Mouse (Mus musculus) right cerebral cortex, postnatal 4 days (tissue): ENCODE data around the gene Stag1.

ENCODE experiments used
- DNase-seq: peaks from one replicate; pipeline ENCODE4 v3.0.0-alpha.2; 2022

The Stag1 gene

DNA sequence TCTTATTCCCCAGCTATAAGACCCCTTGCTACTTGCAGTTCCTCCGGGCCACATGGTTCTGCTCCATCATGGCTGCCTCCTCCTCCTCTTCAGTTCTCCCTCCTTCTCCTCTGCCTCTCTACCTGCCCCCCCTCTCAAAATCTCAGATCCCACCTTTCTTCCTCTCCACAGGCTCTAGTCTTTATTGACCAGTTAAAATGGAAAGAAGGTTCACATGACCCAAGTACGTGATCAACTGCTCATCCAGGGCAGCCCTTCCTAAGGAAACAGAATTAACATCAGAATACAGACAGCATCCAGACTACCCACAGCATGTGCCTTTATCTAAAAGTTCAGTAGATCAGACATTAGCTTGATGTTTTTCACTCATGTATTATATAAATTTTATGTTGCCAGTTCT, 371.9 kb downstream of the Stag1 start:
- DNase-seq = no peak

DNA sequence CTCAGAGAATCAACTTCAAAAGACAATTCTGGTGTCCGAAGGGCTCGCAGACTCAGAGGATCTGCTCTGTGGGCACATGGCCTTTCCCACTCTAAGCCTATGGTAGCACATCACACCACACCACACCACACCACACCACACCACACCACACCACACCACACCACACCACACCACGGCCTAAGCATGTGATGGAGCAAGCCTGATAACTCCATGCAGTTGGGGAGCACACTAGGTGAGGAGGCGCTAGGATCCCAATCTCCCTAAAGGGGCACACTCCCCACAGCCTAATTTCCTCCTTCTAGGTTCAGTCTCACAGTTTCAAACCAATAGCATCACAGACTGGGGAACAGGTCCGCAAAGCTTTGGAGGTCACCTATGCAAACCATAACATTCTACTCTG, 381.1 kb downstream of the Stag1 start:
- no peak for DNase-seq

DNA sequence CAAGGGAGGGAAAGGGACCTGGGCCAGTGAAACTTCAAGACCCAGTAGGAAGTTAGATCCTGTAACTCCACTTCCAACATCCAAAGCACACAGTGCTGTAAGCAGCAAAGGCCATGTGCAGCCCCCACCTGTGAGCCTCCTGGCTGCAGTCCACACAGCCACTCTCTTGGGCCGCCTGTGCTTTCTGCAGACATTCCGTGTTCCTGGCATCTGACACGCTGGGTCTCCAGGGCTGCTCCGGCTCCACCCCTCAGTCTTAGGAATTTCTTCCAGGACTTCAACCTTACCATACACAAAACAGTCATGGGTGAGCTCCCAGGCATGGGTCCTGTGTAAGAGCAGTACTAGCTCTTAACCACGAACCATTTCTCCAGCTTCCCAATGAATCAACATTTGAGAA, 381.7 kb downstream of the Stag1 start:
- DNase-seq = no peak

DNA sequence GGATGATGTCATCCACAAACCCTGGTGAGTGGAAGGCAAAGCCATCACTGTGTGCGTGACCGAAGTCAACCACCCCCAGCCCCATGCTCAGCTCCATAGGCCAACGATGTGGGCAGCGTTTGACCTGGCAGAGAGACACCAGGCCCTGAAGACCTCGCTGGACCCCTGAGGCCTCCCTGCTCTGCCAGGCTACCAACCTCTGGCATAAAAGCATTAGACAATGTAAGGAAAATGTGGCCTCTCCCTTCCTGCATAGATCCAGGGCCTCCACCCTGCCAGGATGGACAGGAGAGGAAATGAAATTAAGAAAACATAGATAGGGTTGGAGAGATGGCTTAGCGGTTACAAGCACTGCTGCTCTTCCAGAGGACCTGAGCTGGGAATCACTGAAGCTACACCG, 385.2 kb downstream of the Stag1 start:
- no peak for DNase-seq

DNA sequence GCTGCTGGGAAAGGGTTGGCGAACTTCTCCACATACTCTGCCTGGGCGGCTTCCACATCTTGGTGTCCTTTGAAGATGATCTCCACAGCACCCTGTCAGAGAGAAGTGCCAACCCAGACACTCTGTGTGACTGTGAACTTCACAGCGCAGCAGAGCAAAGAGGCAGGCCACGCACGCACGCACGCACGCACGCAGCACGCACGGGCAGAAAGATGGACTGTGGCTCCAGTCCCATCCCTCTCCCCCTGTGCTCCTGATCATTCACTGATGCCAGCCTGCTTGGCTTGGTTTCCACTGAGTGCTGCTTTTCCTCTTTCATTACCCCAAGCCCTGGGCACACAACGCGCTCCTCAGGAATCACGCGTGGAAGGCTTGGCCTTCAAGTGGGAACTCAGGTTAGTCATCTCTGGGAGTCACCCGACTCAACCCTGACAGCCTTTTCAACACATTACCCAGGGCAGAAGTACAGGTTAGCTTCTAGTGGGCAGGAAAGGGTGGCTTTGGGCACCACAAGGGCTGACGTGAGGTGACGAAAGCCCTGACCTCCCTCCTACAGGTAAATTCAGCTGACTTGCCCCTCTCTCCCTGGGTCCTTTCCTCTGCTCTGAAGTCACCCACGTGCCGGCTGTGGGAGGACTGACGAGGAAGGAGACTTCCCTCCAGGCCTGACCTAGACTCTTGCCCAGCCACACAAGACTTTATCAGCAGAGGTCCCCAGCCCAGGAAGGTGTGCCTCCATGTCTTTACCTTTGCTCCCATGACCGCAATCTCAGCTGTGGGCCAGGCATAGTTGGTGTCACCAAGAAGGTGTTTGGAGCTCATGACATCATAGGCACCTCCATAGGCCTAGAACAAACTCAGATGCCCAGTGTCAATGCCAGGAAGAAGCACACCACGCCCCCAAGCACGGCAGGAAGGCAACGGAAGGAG, 387.0 kb downstream of the Stag1 start:
- DNase-seq = no peak

DNA sequence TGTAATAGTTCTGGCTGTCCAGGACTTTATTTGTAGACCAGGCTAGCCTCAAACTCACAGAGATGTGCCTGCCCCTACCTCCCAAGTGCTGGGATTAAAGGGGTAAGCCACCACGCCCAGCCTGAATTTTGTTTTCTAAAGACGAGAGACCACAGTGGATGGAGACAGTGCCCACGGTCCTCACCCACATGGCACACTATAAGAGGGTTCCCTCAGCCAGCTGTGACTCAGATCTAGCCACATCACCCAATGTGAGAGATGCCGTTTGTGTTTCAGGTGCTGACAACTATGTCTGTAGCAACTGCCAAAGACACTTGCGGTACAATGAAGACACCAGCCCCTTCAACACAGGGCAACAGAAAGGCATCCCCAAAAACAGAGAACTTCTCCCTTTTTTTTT, 389.4 kb downstream of the Stag1 start:
- no peak for DNase-seq

DNA sequence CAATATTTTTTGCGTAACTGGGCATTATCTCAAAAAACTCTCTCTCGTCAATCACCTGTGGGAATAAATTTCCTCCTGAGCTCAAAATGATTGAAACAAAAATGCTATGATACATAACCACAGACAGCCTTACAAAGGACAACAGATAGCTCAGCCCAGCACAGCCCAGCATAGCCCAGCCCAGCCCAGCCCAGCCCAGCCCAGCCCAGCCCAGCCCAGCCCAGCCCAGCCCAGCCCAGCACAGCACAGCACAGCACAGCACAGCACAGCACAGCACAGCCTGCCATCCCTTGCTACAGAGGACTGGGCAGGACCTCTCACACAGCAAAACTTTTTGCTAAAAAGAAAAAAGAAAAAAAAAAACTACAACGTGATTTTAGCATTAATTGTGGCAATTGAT, 390.3 kb downstream of the Stag1 start:
- no peak for DNase-seq

DNA sequence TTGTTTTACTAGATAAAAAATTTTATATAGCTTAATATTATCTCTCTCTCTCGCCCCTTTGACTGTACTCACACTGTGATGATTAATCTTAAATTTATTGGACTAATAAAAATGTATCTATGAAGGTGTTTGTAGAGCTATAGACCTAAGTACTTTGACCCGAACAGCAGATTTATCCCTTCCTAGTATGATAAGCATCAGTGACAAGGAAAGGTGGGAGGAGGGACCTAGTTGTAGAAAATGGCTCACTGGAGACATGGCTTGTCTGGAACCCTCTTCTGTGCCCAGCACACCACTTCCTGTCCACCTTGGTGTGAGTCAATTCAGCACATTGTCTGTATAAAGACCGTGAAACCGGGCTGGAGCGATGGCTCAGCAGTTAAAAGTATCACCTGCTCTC, 393.0 kb downstream of the Stag1 start:
- no peak for DNase-seq

DNA sequence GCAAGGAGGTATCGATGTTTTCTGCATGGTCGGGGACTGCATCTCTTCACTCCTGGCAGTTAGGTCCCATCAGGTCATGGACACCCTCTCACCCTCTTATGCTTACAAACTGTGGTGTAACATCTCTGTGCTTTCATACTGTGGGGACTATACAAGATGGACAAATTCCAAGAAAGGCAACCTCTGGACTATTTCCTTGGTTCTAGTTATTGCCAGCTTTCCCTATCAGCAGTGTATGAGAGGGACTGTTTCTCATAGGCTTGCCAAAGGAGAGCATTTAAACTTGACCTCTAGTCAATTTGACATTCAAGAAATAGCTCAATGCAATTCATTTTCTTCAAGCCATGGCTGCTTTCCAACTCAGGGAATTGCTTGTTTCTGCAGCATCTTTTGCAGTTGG, 393.7 kb downstream of the Stag1 start:
- no peak for DNase-seq

DNA sequence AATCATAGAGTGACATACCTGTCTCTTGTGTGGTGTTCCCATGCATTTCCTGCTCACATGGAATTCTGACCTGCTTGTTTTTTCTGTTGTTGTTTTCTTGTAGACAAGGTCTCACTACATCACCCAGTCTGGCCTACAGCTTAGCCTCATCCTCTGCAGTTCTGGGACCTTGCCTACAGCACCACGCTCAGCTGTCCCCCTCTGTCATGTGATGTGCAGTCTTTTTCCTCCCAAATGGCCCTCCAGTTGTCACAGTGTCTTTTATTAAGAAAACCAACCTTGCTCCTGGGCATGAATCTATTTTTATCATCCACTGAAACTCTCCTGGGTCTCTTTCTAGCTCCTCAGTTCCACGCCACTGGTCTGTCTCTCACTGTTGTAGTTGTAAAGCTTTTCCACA, 394.6 kb downstream of the Stag1 start:
- DNase-seq = no peak

DNA sequence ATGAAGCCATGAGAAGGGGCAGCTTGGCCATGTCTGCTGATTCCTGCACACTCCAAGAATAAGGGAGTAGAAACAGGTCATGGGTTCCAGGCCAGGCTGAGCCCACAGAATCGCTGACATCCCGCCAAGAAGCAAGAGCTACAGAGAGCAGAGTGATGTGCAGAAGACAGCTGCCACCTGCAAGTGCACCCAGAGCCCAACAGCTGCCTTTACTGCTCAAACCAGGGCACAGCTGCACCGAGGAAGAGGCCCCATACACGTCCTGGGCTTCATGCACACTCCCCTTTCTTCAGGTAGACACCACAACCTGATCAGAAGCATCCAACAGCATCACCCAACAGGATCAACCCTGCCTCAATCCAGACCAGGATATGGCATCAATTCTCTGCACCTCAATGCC, 396.3 kb downstream of the Stag1 start:
- no peak for DNase-seq

DNA sequence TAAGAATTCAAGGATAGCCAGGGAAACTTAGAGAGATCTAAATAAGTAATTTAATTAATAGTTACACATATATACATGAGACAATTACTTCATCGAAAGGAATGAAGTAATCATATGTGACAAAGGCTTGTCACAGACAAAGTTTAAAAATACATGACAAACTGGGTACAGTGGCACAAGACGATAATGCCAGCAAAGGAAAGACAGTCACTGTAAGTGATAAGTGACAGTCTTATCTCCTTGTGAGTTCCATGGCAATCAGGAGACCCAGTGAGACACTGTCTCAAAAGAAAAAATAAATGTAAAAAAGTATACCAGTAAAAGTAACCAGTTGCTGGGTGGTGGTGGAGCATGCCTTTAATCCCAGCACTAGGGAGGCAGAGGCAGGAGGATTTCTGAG, 399.5 kb downstream of the Stag1 start:
- DNase-seq = no peak

DNA sequence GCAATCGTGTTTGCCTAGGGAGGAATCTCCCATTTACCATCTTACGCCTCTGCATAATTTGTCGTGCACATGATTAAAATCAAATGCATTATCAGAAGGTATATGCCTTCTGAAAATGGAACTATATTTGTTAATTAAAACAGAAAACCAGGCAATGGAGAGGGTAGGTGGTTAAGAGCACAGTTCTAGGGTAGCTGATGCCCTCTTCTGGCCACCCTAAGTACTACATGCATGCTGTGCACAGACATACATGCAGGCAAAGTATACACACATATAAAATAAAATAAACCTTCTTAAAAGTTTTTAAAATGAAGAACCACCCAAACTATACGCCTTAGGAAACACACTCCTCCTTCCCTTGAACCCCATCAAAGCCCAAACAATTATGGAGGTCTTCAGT, 404.5 kb downstream of the Stag1 start:
- peak; percentile 18 for DNase-seq

DNA sequence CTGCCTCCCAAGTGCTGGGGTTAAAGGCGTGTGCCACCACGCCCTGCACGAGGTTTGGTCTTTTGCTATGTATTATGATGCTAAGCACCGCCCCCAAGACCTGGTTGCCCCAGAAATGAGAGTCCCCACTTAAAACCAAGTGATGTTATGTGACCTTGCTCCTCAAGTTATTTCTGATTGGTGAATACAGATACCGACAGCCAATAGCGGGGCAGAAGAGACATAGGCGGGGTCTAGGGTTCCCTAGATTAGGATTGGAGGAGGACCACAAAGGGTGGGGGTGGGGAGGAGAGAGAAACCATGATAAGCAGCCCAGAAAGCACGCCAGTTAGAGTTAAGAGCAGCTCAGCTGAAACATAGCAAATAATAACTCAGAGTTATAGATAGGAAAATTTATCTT, 405.2 kb downstream of the Stag1 start:
- DNase-seq = no peak

DNA sequence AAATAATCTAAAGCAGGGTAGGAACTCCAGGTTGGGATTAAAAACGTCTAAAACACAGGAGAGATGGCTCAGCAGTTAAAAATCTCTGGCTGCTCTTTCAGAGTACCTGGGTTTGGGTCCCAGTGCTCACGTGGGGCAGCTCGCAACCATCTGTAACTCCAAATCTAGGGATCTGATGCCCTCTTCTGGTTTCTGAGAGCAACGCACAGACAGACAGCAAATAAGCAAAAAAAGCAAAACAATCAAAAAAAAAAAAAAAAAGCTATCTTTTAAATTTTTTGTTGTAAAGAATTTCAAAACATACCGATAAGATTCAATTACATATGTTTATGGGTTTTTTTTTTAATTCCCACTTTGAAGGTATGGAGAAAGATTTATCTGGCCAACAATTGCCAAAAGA, 405.7 kb downstream of the Stag1 start:
- no peak for DNase-seq

DNA sequence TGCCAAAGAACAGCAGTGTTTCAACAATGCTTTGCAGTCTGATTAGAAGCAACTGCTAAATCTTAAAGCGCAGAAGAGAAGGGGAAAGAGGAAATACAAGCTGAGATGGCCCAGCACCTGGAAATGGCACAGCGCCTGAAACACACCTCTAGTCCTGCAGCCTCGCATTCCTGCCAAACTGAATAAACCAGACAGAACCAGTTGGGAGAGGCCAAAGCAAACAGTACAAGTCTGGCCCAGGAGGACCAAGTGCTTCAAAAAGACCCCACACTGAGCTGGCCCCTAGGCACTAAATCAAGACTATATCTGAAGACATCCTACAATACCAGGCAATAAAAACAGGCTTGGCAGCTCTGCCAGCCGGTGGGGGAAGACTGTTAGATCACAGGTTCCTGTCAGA, 408.3 kb downstream of the Stag1 start:
- DNase-seq = no peak
